Mouse (Mus musculus) small intestine, adult 10 weeks (tissue): ENCODE results near the gene Ksr1. TPM values are rescaled to one million over a fixed set of nuclear protein-coding genes. Genes with fewer than 3 reads are reported as not detected.

Source experiments
- polyA plus RNA-seq: library from polyadenylated mRNA; stranded (reverse); fragments of 350-450 nt; fragmentation: Illumina TruSeq; extraction: RNeasy Lipid Tissue Mini Kit (QIAGEN cat#74804); gene quantifications from one replicate; pipeline ENCODE4 v1.2.3, GENCODE M21; 2014; ENCODE audit warnings: low replicate concordance

The Ksr1 gene
- 3.0 TPM for polyA plus RNA-seq

DNA sequence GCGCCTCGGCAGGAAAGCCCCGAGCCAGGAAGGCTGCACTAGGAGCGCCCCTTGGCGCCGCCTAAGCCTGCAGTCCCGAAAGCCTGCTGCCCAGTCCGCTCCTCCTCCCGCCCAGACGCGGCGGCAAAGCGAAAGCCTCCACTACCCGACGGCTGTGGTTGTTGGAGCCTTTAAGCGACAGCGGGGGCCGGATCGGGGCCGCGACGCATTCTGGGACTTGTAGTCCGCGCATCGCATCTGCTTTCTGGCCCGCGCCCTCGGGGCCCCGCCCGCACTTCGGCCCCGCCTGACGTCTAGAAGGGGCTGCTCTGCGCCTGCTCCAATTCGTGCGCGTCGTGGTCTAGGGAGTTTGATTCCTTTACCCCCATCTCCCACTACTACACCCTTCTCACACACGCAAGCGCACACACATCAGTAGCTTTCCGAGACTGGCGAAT, at the start of gene Ksr1:
TSS of gene Ksr1 (minus strand) at position 77 of the 437 bp plus-strand sequence.

DNA sequence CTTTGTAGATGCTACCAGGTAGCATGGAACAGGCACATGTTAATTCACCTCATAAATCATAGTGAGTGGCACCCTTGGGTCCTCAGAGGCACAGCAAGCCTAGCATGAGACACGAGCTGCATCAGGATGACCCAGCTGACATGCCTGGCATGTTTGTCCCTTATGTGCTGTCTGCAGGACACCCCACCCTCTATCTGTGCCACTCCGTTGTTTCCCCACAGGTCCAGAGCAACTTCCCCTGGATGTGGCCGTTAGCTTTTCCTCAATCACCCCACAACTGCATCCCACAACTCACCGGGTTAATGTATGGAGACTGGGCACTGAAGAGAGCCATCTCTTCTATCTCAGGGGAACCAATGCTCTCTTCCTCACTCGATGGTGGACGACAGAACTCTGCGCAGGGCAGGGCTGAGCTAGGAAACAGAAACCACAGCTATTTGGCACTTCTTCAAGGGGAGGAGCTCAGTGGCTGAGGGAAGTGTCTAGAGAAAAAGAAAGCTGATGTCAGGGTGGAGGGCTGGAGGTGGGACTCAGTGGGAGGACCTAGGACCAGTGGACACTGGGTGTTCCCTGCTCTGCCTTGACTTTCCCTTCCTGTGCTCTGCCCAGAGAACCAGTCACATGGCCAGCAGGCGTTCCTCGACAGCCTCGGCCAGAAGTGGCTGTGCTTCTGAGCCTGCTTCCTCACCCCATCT, 161.6 kb downstream of the Ksr1 start, which contains the start of gene Lgals9:
TSS of gene Lgals9 (minus strand) at position 464 of the 695 bp plus-strand sequence.

Other genes with a start within 250 kb of the Ksr1 start
- not detected for gene Nos2, start 225.6 kb downstream of the Ksr1 start, polyA plus RNA-seq
- gene Lgals9, start 161.5 kb downstream of the Ksr1 start, polyA plus RNA-seq: 47.5 TPM
- gene Wsb1, start 108.3 kb upstream of the Ksr1 start, polyA plus RNA-seq: 224 TPM
- not detected for gene Gm9964, start 150.5 kb upstream of the Ksr1 start, polyA plus RNA-seq
- gene Nf1, start 193.3 kb upstream of the Ksr1 start, polyA plus RNA-seq: 21.7 TPM